Mouse (Mus musculus) lung, adult 2 months (tissue): ENCODE data around the gene Ablim1. TPM values are rescaled to one million over a fixed set of nuclear protein-coding genes. Genes with fewer than 3 reads are reported as not detected.

Experiments used
- DNase-seq: peaks from one replicate; pipeline ENCODE4 v3.0.0; 2022
- H3K4me1 ChIP-seq: fragments of 200-500 bp; 2 replicates; pipeline ENCODE4 v1.6.1; 2011; ENCODE audit warnings: low read length; ENCODE audit not compliant: control insufficient read depth, insufficient read depth
- H3K4me3 ChIP-seq: fragments of 200-500 bp; replicated peaks from 2 replicates; pipeline ENCODE3; 2011; ENCODE audit warnings: low read depth, mild to moderate bottlenecking, control low read depth, low read length; ENCODE audit errors: extremely low read depth
- CTCF ChIP-seq: fragments of 200-500 bp; IDR thresholded peaks from 2 replicates; pipeline ENCODE4 v1.5.1; 2011; ENCODE audit warnings: mild to moderate bottlenecking, low read length, control low read depth; ENCODE audit not compliant: insufficient read depth
- POLR2A ChIP-seq: fragments of 200-500 bp; IDR thresholded peaks from 2 replicates; pipeline ENCODE4 v1.6.1; 2011; ENCODE audit warnings: low read depth, mild to moderate bottlenecking, control low read depth, low read length, borderline replicate concordance; ENCODE audit errors: extremely low read depth
- WGBS: fragments of 180-500 bp; shearing (Covaris S2); methylation state at CpG from one replicate; pipeline ENCODE4 v1.1.7; 2018; 5-methylcytosine and 5-hydroxymethylcytosine counted together
- polyA plus RNA-seq: library from polyadenylated mRNA; depleted of rRNA; stranded (reverse); fragments of >200 nt; gene quantifications from 2 replicates; pipeline ENCODE4 v1.2.3, GENCODE M21; 2012

Ablim1 gene
- polyA plus RNA-seq, 1 experiment, result 71.3 TPM

DNA sequence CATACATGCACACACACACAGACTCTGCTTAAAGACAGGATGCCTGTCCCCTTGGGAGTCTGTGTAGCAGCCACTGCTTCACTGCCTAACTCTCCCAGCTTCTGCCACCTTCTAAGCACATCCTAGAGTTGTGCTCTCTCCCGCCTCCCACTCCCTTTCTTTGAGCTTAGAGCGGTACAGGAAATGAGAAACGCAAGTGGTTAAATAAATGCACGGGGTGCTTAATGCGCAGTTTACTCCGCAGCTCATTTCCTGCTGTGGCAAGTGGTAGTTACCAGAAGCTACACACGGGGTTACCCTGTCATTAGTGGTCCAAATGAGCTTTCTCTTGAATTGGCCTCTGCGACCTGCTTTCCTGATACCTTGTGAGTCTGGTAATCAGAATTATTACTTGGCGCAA lies 134.4 kb downstream of the Ablim1 start:
- Histone ChIP-seq H3K4me3 (no peak overlapping the region), H3K4me1 (peaks cover 27% of the 10 kb centered on the region)
- WGBS, result 42% methylated on average over 9 of the region's 9 CpGs
- DNase-seq, result no peak
- no peak for TF ChIP-seq POLR2A
- no peak for TF ChIP-seq CTCF

DNA sequence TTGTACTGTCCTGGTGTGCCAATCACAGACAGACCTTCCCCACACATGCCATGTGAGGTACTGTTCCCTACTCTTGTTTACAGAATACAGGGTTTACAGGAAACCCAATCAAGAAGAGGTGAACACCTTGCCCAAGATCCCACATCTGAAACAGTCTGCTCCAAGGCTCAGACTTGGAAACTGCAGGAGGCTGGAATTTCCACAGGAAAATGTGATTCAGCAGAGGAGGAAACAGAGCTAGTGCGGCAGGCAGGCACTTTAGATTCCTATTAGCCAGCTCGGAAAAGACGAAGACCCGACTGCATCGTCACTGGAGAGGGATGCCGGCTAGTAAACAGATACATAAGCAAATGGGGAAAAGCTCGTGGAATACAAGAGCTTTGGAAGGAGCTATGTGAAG lies 135.4 kb downstream of the Ablim1 start:
- TF ChIP-seq CTCF (no peak), POLR2A (no peak)
- DNase-seq, result no peak
- Histone ChIP-seq H3K4me3 (no peak overlapping the region), H3K4me1 (peaks cover 25% of the 10 kb centered on the region)
- 42% methylated on average over 7 of the region's 7 CpGs for WGBS

DNA sequence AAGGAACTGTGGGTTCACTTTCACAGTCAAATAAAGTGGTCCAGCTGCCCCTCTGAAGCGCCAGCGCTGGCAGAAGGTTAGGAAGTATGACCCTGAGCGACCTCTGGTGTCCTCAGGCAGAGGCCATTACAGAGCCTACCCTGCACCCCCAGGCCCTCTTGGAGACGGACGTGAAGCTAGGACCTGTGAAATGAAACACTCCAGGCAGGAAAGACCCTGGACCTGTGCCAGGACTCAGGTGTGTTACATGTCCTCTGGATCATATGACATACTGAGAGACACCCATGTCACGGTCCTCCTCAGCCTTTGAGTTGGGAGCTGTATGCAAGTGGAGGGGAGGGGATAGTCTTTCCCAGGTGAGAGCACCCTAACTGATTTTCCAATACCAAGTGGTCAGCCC lies 137.4 kb downstream of the Ablim1 start:
- DNase-seq, result no peak
- H3K4me3 ChIP-seq, result no peak overlapping the region
- TF ChIP-seq POLR2A, result no peak
- TF ChIP-seq CTCF, result no peak
- peaks cover 26% of the 10 kb centered on the region for H3K4me1 ChIP-seq
- WGBS, result 67% methylated on average over 6 of the region's 6 CpGs

- DNase-seq, result no peak
- TF ChIP-seq POLR2A (no peak), CTCF (no peak)
- Histone ChIP-seq H3K4me1 (peaks cover 13% of the 10 kb centered on the region), H3K4me3 (no peak overlapping the region)
Measured at GRCm38 (mm10) chr19:57175077-57175476, 139.6 kb downstream of the Ablim1 start.

DNA sequence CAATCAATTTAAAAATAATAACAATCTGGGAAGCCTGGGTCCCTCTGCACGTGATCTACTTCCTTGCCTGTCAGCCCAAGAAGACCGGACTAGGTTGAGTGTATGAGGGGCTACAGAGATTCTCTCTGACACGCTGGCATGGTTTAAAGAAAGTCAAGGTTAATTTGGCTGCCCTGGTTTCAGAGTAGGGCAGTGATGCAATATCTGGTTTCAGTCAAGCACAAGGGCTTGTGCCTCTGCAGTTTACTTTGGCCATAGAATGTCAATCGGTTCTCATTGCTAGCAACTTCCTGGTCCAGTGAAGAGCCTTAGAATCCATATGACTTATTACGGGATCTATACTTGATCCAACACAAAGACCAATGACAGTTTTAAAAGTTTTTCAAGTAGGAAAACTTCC lies 140.2 kb downstream of the Ablim1 start:
- no peak for DNase-seq
- Histone ChIP-seq H3K4me1 (peaks cover 12% of the 10 kb centered on the region), H3K4me3 (no peak overlapping the region)
- TF ChIP-seq POLR2A, result no peak
- TF ChIP-seq CTCF, result no peak
- 64% methylated on average over 5 of the region's 5 CpGs for WGBS

GRCm38 (mm10) chr19:57174045-57174444 lies 140.7 kb downstream of the Ablim1 start:
- DNase-seq, result no peak
- 71% methylated on average over 5 of the region's 5 CpGs for WGBS
- TF ChIP-seq POLR2A, result no peak
- TF ChIP-seq CTCF, result no peak
- H3K4me1 ChIP-seq, result peaks cover 12% of the 10 kb centered on the region
- no peak overlapping the region for H3K4me3 ChIP-seq

DNA sequence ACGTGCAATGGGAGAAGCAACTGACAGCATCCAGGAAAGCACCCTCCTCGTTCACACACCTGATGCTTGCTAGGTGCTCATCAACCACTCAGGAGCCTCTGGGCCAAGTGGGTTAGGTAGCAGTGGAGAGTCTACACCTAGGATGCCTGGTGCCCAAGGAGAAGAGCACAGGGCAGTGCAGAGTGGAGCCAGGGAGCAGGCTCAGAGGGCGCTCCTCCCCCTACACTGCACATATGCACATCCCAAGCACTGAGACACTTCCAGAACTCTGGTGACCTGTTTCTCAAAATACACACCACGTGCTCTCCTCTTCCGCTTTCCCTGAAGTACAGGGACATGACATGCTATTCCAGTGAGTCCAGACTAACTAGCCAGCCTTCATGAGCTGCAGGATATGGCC lies 142.4 kb downstream of the Ablim1 start:
- 82% methylated on average over 5 of the region's 5 CpGs for WGBS

DNA sequence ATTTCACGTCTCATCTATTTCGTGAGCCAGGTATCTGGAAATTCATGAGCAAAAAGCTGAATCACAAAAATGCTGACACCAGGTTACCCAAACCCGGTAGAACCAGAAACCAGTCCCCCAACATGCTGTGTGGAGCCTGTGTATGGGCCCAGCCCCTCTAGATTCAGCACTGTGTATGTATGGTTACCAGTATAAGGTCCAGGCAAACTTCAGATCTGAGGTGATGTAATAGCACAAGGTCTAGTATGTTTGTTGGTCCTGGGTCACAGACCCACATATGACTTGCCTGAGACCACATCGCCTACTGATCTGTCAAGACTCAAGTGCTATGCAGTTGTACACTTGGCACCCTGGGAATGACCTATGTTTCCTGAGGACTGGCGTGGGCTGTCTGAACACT lies 143.8 kb downstream of the Ablim1 start:
- Histone ChIP-seq H3K4me1 (peaks cover 12% of the 10 kb centered on the region), H3K4me3 (no peak overlapping the region)
- DNase-seq, result no peak
- WGBS, result 89% methylated on average over 5 of the region's 5 CpGs
- TF ChIP-seq POLR2A (no peak), CTCF (no peak)

More for the DNA sequence above, 142.4 kb downstream of the Ablim1 start:
- no peak for DNase-seq
- TF ChIP-seq POLR2A (no peak), CTCF (no peak)
- H3K4me1 ChIP-seq, result peaks cover 12% of the 10 kb centered on the region
- no peak overlapping the region for H3K4me3 ChIP-seq

- TF ChIP-seq CTCF (0 out of 2 replicates have a peak, but pooled peaks have one; percentile 7), POLR2A (no peak)
- Histone ChIP-seq H3K4me1 (peaks cover 4% of the 10 kb centered on the region; the same call in 1 of the 2 replicates), H3K4me3 (no peak overlapping the region)
- 92% methylated on average over 2 of the region's 2 CpGs for WGBS
- DNase-seq, result no peak
Measured at GRCm38 (mm10) chr19:57169485-57169884, 145.2 kb downstream of the Ablim1 start.

DNA sequence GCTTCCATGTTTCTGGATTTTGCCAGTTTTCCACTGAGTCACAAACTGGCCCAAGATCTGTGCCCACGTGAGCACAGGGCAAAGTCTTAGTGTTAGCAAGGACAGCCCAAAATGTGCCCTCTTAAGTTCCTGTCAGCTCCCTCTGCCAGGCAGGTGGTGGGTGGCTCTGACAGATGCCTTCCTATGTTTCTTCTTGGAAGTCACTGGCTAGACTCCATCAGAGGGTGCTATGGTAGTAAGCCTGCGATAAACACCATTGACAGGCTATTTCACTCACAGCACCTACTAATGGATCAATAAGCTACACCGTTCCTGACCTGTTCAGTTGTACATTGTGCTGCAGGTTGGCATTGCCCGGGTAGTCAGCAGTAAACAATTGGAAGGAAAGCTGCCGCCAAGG lies 147.0 kb downstream of the Ablim1 start:
- no peak for TF ChIP-seq CTCF
- TF ChIP-seq POLR2A, result no peak
- no peaks in the 10 kb centered on the region for H3K4me1 ChIP-seq
- no peak overlapping the region for H3K4me3 ChIP-seq
- WGBS, result 74% methylated on average over 5 of the region's 5 CpGs
- no peak for DNase-seq

DNA sequence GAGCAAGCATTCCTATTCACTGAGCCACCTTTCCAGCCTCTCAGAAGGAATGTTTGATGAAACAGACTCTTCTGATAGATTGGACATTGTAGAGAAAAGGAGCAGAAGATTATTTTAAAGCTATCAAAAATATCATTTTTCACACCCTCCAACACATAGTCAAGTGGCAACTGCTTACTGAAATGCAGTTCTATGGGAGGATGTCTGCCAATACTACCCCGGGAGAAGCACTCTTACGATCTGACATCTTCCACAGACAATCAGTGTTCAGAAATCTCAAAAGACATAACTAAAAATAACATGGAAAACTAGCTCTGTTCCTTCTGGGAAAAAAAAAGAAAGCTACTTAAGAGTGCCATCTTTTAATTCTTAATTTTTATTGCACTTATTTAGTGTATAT lies 149.8 kb downstream of the Ablim1 start:
- WGBS, result 59% methylated on average over 2 of the region's 2 CpGs
- TF ChIP-seq CTCF (no peak), POLR2A (no peak)
- no peak overlapping the region for H3K4me3 ChIP-seq
- H3K4me1 ChIP-seq, result no peaks in the 10 kb centered on the region
- no peak for DNase-seq
